ENCODE assay signal across 9 mouse cellular contexts in the genomic region with DNA sequence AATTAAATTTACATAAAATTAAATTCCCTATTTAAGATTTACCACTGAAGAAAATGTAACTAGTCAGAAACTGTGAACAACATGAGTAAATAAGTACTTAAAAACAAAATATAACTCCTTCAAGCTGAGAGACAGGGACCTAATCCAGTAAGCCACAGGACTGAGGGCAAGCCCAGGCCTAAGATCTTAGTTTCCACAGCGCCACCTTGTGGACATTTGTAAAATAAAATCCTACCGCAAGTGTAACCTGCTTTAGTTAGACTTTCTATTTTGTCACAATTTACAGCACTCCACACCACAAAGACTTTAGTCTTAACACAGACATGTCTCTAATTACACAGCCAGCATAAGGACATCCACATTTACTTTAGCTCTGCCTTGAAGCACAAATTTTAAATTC. TPM values are rescaled to one million over a fixed set of nuclear protein-coding genes. Genes with fewer than 3 reads are reported as not detected.
DNase-seq lines count a peak whose midpoint lies in the region; ATAC-seq and TF ChIP-seq lines count a peak whose summit lies in the region.
"Had no signal": no experiment of that assay in that cellular context is flagged by ENCODE, and none has a peak within 500 bp of the region (broad histone marks: within the 10 kb centered on the region; RNA-seq: fewer than 3 reads in every experiment).

No protein-coding gene starts in this region.

- no peak overlapping the region for H3K4me3 ChIP-seq in kidney, embryonic 14.5 days (ENCODE audit: low read length)
- no peak overlapping the region for H3K4me3 ChIP-seq in ES-Bruce4 (ENCODE audit: low read depth, low read length)
- no peak overlapping the region for H3K4me3 ChIP-seq in layer of hippocampus, adult 2 months
- no peak overlapping the region for H3K4me3 ChIP-seq in midbrain, embryonic 13.5 days (replicated peaks)
- H3K4me3 ChIP-seq: neural tube, embryonic 12.5 days had no signal

- peaks cover 6% of the 10 kb centered on the region; the same call in 1 of the 2 replicates for H3K36me3 ChIP-seq in kidney, embryonic 14.5 days (ENCODE audit: control insufficient read depth, insufficient read depth, low read length)
- H3K36me3 ChIP-seq in ES-Bruce4 (ENCODE audit: control insufficient read depth, insufficient read depth, low read length, poor library complexity, severe bottlenecking), result no peaks in the 10 kb centered on the region
- peaks cover 53% of the 10 kb centered on the region for H3K36me3 ChIP-seq in midbrain, embryonic 13.5 days

- 4% methylated on average over 2 of the region's 2 CpGs for WGBS in kidney, embryonic 14.5 days
- 6% methylated on average over 2 of the region's 2 CpGs for WGBS in midbrain, embryonic 13.5 days

- no peak for ATAC-seq in kidney, embryonic 14.5 days (ENCODE audit: low FRiP score, low TSS enrichment)
- 0 out of 2 replicates have a peak, but pooled peaks have one; percentile 60 for ATAC-seq in midbrain, embryonic 13.5 days

- H3K27me3 ChIP-seq in kidney, embryonic 14.5 days (ENCODE audit: control insufficient read depth, insufficient read depth, low read length), result no peaks in the 10 kb centered on the region
- no peaks in the 10 kb centered on the region for H3K27me3 ChIP-seq in ES-Bruce4 (ENCODE audit: control insufficient read depth, insufficient read depth, low read length, poor library complexity, severe bottlenecking)
- H3K27me3 ChIP-seq in midbrain, embryonic 13.5 days, result no peaks in the 10 kb centered on the region
- H3K27me3 ChIP-seq: neural tube, embryonic 12.5 days had no signal

- peak; percentile 46 for TF ChIP-seq CTCF in ES-Bruce4 (IDR thresholded peaks at IDR 0.05; ENCODE audit: low read depth, low read length)
- TF ChIP-seq CTCF in layer of hippocampus, adult 2 months (conservative IDR thresholded peaks at IDR 0.05), result peak; percentile 85

- DNase-seq in kidney, adult 18-20 months, result peak; percentile 25
- peak; percentile 81 for DNase-seq in brain, adult 2 months (ENCODE audit: low read depth, low spot score)
- peak; percentile 36 for DNase-seq in fibroblast of lung, adult 2 months (ENCODE audit: low read depth)
- DNase-seq in layer of hippocampus, adult 2 months (ENCODE audit: low spot score in 2 of 2), result peak; percentile 48 to 75
- peak; percentile 58 for DNase-seq in thymus, postnatal 14 days

- H3K9me3 ChIP-seq in kidney, embryonic 14.5 days (ENCODE audit: control insufficient read depth, low read length), result no peaks in the 10 kb centered on the region
- no peaks in the 10 kb centered on the region for H3K9me3 ChIP-seq in ES-Bruce4 (replicated peaks; ENCODE audit: control insufficient read depth, insufficient read depth, low read length, poor library complexity, severe bottlenecking)
- no peaks in the 10 kb centered on the region for H3K9me3 ChIP-seq in midbrain, embryonic 13.5 days
- H3K9me3 ChIP-seq: neural tube, embryonic 12.5 days had no signal

- H3K4me2 ChIP-seq in kidney, embryonic 14.5 days (replicated peaks; ENCODE audit: low read depth, low read length), result no peak overlapping the region
- H3K4me2 ChIP-seq in midbrain, embryonic 13.5 days (replicated peaks), result no peak overlapping the region
- H3K4me2 ChIP-seq: neural tube, embryonic 12.5 days had no signal

- no peak for TF ChIP-seq POLR2A in ES-Bruce4 (IDR thresholded peaks at IDR 0.05; ENCODE audit: insufficient read depth, low read length)

- H3K9ac ChIP-seq in kidney, embryonic 14.5 days (ENCODE audit: low read depth, low read length), result no peak overlapping the region
- H3K9ac ChIP-seq in ES-Bruce4 (ENCODE audit: low read depth, poor library complexity, severe bottlenecking), result no peak overlapping the region
- H3K9ac ChIP-seq in midbrain, embryonic 13.5 days (replicated peaks), result no peak overlapping the region
- H3K9ac ChIP-seq: neural tube, embryonic 12.5 days had no signal

- H3K4me1 ChIP-seq in kidney, embryonic 14.5 days (ENCODE audit: control insufficient read depth, insufficient read depth, low read length), result no peaks in the 10 kb centered on the region; the same call in 1 of the 2 replicates
- no peaks in the 10 kb centered on the region for H3K4me1 ChIP-seq in ES-Bruce4 (ENCODE audit: control insufficient read depth, insufficient read depth, low read length)
- no peaks in the 10 kb centered on the region for H3K4me1 ChIP-seq in midbrain, embryonic 13.5 days (replicated peaks)
- H3K4me1 ChIP-seq: neural tube, embryonic 12.5 days had no signal

- H3K27ac ChIP-seq in kidney, embryonic 14.5 days (ENCODE audit: low read depth, low read length), result no peak overlapping the region
- no peak overlapping the region for H3K27ac ChIP-seq in ES-Bruce4 (ENCODE audit: insufficient read depth, low read length)
- H3K27ac ChIP-seq in layer of hippocampus, adult 2 months, result no peak overlapping the region
- H3K27ac ChIP-seq in midbrain, embryonic 13.5 days, result no peak overlapping the region
- H3K27ac ChIP-seq: neural tube, embryonic 12.5 days had no signal

- TF ChIP-seq EP300 in ES-Bruce4 (IDR thresholded peaks at IDR 0.05; ENCODE audit: insufficient read depth, low read depth, low read length), result no peak

RNA-seq across cellular contexts. Expression of a gene that starts 30.1 kb away (rescaled TPM):
- 6.7 and 13.6 TPM in 2 replicates for polyA plus RNA-seq in kidney, embryonic 14.5 days (2014; fragmentation: Nextera tagmentation; extraction: Ambion mirVana)
- 21.3 and 21.6 TPM in 2 replicates for polyA plus RNA-seq in ES-Bruce4 (2011; ENCODE audit: insufficient read depth, insufficient read length, low read depth, missing spikeins)
- 10 to 100 TPM; 83.7 to 85.8 TPM for total RNA-seq in layer of hippocampus, adult 2 months (2021)
- polyA plus RNA-seq in midbrain, embryonic 13.5 days (2015; fragmentation: Nextera tagmentation; extraction: Ambion mirVana), result 28.8 and 28.9 TPM in 2 replicates

RNA-seq across cellular contexts. Expression of a gene that starts 43.5 kb away (rescaled TPM):
- 36.6 and 51.1 TPM in 2 replicates for polyA plus RNA-seq in kidney, embryonic 14.5 days (2014; fragmentation: Nextera tagmentation; extraction: Ambion mirVana)
- polyA plus RNA-seq in ES-Bruce4 (2011; ENCODE audit: insufficient read depth, insufficient read length, low read depth, missing spikeins), result 19.7 and 20.8 TPM in 2 replicates
- 10 to 100 TPM; 53.1 to 60.0 TPM for total RNA-seq in layer of hippocampus, adult 2 months (2021)
- polyA plus RNA-seq in midbrain, embryonic 13.5 days (2015; fragmentation: Nextera tagmentation; extraction: Ambion mirVana), result 57.7 and 64.0 TPM in 2 replicates

Comparison
In these comparisons a context has a peak if more than half of its experiments do, and no peak if none do; other contexts are left out.
1. DNase-seq: peak in every context shown above with its lines; median percentile 81 in brain, adult 2 months; 62 in layer of hippocampus, adult 2 months; 58 in thymus, postnatal 14 days; 36 in fibroblast of lung, adult 2 months; 25 in kidney, adult 18-20 months.